Mouse (Mus musculus): ENCODE measurements around the gene Ppfibp1. TPM values are rescaled to one million over a fixed set of nuclear protein-coding genes. Genes with fewer than 3 reads are reported as not detected.

Gene Ppfibp1
- polyA plus RNA-seq, 1 experiment from 2014 or later, result 30.5 TPM

DNA sequence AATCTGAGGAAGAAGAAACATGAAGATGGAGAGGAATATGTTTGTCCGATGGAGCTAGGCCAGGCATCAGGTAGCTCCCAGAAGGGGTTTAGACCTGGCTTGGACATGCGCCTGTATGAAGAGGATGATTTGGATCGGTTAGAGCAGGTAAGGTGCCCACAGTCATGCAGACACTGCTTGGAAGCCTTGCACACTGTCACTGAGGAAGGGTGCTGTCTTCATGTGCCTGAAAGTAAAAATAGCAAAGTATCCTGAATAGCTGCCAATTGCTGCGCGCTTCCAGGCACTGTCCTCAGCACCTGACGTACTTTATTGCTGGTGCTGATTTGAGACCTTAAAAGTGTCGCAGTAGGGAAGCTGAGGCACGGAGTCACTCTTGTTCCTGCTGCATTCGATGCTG is 141.3 kb downstream of the Ppfibp1 start:
- Histone ChIP-seq H3K36me3 (ENCODE audit: control insufficient read depth, insufficient read depth, low read length) (no peaks in the 10 kb centered on the region), H3K4me2 (ENCODE audit: low read depth) (no peak overlapping the region), H3K9ac (ENCODE audit: low read length) (no peak overlapping the region), H3K4me3 (ENCODE audit: low read depth, low read length) (no peak overlapping the region), H3K9me3 (ENCODE audit: control insufficient read depth, low read length) (no peaks in the 10 kb centered on the region), H3K27me3 (ENCODE audit: control insufficient read depth, insufficient read depth, low read length) (no peaks in the 10 kb centered on the region), H3K27ac (ENCODE audit: low read depth, low read length) (no peak overlapping the region), H3K4me1 (ENCODE audit: control insufficient read depth, insufficient read depth, low read length) (no peaks in the 10 kb centered on the region)
- ATAC-seq (ENCODE audit: insufficient read depth, low FRiP score, low TSS enrichment) (no peak), DNase-seq (ENCODE audit: low spot score) (no peak)
- 91% methylated on average over 9 of the region's 9 CpGs for WGBS

DNA sequence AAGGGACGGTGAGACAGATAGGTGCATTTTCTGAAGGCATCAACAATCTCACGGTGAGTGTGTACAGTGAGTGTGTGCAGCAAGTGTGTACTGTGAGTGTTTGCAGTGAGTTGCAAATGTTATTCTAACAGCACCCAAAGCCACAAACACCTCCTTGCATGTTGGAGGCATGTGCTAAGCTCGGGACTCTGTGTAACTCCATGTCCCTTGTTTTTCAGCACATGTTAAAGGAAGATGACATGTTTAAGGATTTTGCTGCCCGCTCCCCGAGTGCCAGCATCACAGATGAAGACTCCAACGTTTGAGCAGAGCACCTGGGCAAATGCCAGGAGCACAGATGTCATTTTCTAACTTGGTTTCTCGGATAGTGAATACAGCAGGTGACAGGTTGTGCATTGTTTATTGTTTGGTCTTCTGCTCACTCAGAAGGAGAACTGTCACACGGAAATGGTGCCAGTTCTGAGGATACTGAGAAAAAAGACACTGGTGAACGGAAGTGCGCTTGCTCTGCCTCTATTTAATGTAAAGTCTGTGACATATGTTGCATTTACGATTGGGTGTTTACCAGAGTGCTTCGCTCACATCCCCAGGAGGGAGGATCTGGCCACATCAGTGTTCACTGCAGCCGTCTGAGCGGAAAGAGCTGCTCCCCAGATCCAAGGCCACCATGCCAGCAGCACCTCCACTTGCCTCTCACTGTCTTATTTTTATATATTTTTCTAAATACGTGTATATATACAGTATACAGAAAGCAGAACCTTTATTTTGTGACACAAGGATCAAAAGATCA is 142.0 kb downstream of the Ppfibp1 start:
- no peaks in the 10 kb centered on the region for H3K4me1 ChIP-seq (ENCODE audit: control insufficient read depth, insufficient read depth, low read length)
- H3K4me2 ChIP-seq (ENCODE audit: low read depth), result no peak overlapping the region
- H3K36me3 ChIP-seq (ENCODE audit: control insufficient read depth, insufficient read depth, low read length), result no peaks in the 10 kb centered on the region
- ATAC-seq (ENCODE audit: insufficient read depth, low FRiP score, low TSS enrichment), result no peak
- H3K9me3 ChIP-seq (ENCODE audit: control insufficient read depth, low read length), result no peaks in the 10 kb centered on the region
- WGBS, result 86% methylated on average over 15 of the region's 15 CpGs
- no peak overlapping the region for H3K9ac ChIP-seq (ENCODE audit: low read length)
- no peak overlapping the region for H3K27ac ChIP-seq (ENCODE audit: low read depth, low read length)
- DNase-seq (ENCODE audit: low spot score), result no peak
- no peak overlapping the region for H3K4me3 ChIP-seq (ENCODE audit: low read depth, low read length)
- H3K27me3 ChIP-seq (ENCODE audit: control insufficient read depth, insufficient read depth, low read length), result no peaks in the 10 kb centered on the region

DNA sequence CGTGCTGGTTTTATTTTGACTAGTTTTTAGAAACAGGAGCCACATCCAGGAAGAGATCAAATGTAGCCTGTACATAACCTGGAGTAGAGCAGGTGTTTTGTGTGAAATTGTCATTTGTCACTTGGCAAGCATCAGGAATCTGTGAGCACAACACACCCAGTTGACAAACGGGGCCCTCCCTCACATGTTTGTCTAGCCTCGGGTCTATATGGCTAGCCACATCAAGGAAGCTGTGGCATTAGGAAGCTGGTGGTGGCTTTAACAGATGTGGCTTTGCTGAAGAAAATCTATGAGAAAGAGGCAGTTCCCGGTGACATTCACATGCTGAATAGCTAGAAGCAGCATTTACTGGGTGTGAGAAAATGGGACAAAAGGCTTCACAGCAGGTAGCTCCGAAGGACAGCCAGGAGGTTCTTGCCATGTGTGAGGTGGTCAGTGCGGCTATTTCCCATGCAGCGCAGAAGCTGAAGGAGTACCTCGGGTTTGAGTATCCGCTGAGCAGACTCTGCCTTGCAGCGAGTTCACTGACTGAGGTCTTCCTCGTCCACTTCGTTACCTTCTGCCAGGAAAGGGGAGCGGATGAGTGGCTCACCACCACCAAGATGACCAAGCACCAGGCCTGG is 144.1 kb downstream of the Ppfibp1 start, which contains the start of gene Rep15:
Gene Rep15, plus strand, starts transcription at position 282 of the 623 bp plus-strand sequence.
- 22% methylated on average over 13 of the region's 13 CpGs for WGBS
- no peak within 1 kb of the TSS for H3K27ac ChIP-seq (ENCODE audit: low read depth, low read length)
- H3K4me1 ChIP-seq (ENCODE audit: control insufficient read depth, insufficient read depth, low read length), result no peaks in the 10 kb centered on the region
- H3K4me2 ChIP-seq (ENCODE audit: low read depth), result no peak within 1 kb of the TSS
- no peaks in the 10 kb centered on the region for H3K36me3 ChIP-seq (ENCODE audit: control insufficient read depth, insufficient read depth, low read length)
- H3K27me3 ChIP-seq (ENCODE audit: control insufficient read depth, insufficient read depth, low read length), result no peaks in the 10 kb centered on the region
- no peak within 1 kb of the TSS for H3K4me3 ChIP-seq (ENCODE audit: low read depth, low read length)
- no peak within 1 kb of the TSS for H3K9ac ChIP-seq (ENCODE audit: low read length)
- H3K9me3 ChIP-seq (ENCODE audit: control insufficient read depth, low read length), result no peaks in the 10 kb centered on the region
- ATAC-seq (ENCODE audit: insufficient read depth, low FRiP score, low TSS enrichment) (no peak), DNase-seq (ENCODE audit: low spot score) (no peak)

DNA sequence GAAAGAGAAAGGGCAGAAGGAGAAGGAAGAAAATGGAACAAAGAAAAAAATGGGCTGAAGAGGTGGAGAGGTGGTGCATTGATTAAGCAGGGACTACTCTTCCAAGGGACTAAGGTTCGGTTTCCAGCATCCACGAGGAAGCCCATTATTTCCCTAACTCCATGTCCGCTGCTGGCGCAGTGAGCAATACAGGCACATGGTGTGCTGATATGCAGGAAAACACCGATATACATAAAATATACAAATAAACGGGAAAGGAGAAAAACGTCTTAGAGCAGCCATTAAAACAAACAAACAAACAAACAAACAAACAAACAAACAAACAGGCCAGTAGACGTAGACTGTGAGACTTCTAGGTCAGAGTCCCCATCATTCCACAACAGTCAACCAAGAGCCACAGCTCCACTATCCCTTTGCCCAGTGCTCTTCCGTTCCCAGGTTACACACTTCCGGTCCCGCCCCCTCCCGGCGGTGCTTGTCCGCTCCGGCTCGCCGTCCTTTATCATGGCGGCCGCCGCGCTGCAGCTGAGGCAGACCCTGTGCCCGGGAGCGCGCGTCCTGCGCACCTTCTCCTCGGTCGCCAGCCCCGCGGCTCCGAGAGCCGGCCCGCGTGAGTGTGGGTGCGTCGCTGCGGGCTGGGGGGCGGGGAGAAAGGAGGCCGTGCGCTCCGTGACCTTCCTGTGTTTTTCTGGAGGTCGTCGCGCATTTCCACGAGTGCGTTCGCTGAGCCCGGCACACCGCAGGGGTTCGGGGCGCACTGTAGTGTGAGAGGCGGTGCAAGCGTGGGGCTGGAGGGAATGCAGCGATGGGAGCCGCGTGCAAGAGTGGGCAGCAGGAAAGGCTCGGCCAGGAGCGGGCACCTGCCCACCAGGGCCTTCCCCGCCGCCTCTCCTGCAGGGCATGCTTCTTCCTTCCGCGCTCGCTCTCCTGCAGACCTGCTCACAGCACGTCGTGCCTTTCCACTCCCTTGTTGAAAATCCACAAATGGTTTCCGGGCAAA is 154.3 kb downstream of the Ppfibp1 start, which contains the start of gene Mrps35:
Gene Mrps35, plus strand, starts transcription at position 474 of the 1,000 bp plus-strand sequence.
- DNase-seq (ENCODE audit: low spot score) (peak; percentile 90), ATAC-seq (ENCODE audit: insufficient read depth, low FRiP score, low TSS enrichment) (peak; percentile 99)
- Histone ChIP-seq H3K4me1 (ENCODE audit: control insufficient read depth, insufficient read depth, low read length) (peaks cover 4% of the 10 kb centered on the region), H3K36me3 (ENCODE audit: control insufficient read depth, insufficient read depth, low read length) (no peaks in the 10 kb centered on the region), H3K4me3 (ENCODE audit: low read depth, low read length) (peak within 1 kb of the TSS; percentile 84), H3K9ac (ENCODE audit: low read length) (peak within 1 kb of the TSS; percentile 91), H3K27ac (ENCODE audit: low read depth, low read length) (peak within 1 kb of the TSS; percentile 51), H3K4me2 (ENCODE audit: low read depth) (peak within 1 kb of the TSS; percentile 33), H3K27me3 (ENCODE audit: control insufficient read depth, insufficient read depth, low read length) (no peaks in the 10 kb centered on the region), H3K9me3 (ENCODE audit: control insufficient read depth, low read length) (no peaks in the 10 kb centered on the region)
- WGBS, result 5% methylated on average over 64 of the region's 66 CpGs

DNA sequence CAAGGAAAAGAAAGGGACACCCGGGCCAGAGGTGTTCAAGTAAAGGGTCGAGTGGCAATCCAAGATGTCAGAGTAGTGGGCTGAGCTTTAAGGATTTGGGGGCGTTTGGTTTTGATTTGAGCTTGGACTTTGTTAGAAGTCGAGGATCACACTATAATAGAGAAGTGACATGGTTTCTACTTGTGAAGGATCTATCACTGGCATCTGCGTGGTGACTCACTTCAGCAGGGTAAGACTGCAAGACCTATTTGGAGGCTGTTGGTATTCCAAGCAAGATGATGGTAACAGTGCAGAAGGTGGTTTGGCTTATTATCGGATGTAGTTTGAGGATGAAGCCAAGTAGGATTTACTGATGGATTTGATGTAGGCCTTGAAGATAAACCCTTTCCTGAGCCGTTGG is 155.3 kb downstream of the Ppfibp1 start:
- Histone ChIP-seq H3K27ac (ENCODE audit: low read depth, low read length) (no peak overlapping the region), H3K27me3 (ENCODE audit: control insufficient read depth, insufficient read depth, low read length) (no peaks in the 10 kb centered on the region), H3K36me3 (ENCODE audit: control insufficient read depth, insufficient read depth, low read length) (no peaks in the 10 kb centered on the region), H3K9ac (ENCODE audit: low read length) (no peak overlapping the region), H3K4me1 (ENCODE audit: control insufficient read depth, insufficient read depth, low read length) (peaks cover 4% of the 10 kb centered on the region), H3K4me3 (ENCODE audit: low read depth, low read length) (peak overlapping the region; percentile 84), H3K4me2 (ENCODE audit: low read depth) (peak overlapping the region; percentile 33), H3K9me3 (ENCODE audit: control insufficient read depth, low read length) (no peaks in the 10 kb centered on the region)
- ATAC-seq (ENCODE audit: insufficient read depth, low FRiP score, low TSS enrichment) (no peak), DNase-seq (ENCODE audit: low spot score) (no peak)
- WGBS, result 64% methylated on average over 7 of the region's 7 CpGs

GRCm38 (mm10) chr6:147049239-147049805 is 161.0 kb downstream of the Ppfibp1 start:
- peaks cover 6% of the 10 kb centered on the region for H3K36me3 ChIP-seq (ENCODE audit: control insufficient read depth, insufficient read depth, low read length)
- H3K9me3 ChIP-seq (ENCODE audit: control insufficient read depth, low read length), result no peaks in the 10 kb centered on the region
- H3K4me3 ChIP-seq (ENCODE audit: low read depth, low read length), result no peak overlapping the region
- DNase-seq (ENCODE audit: low spot score), result no peak
- no peaks in the 10 kb centered on the region for H3K4me1 ChIP-seq (ENCODE audit: control insufficient read depth, insufficient read depth, low read length)
- H3K4me2 ChIP-seq (ENCODE audit: low read depth), result no peak overlapping the region
- H3K9ac ChIP-seq (ENCODE audit: low read length), result no peak overlapping the region
- no peak overlapping the region for H3K27ac ChIP-seq (ENCODE audit: low read depth, low read length)
- H3K27me3 ChIP-seq (ENCODE audit: control insufficient read depth, insufficient read depth, low read length), result no peaks in the 10 kb centered on the region
- ATAC-seq (ENCODE audit: insufficient read depth, low FRiP score, low TSS enrichment), result no peak
- 97% methylated on average over 13 of the region's 13 CpGs for WGBS

- H3K4me3 ChIP-seq (ENCODE audit: low read depth, low read length), result no peak overlapping the region
- no peaks in the 10 kb centered on the region for H3K4me1 ChIP-seq (ENCODE audit: control insufficient read depth, insufficient read depth, low read length)
- H3K27ac ChIP-seq (ENCODE audit: low read depth, low read length), result no peak overlapping the region
- H3K36me3 ChIP-seq (ENCODE audit: control insufficient read depth, insufficient read depth, low read length), result peaks cover 6% of the 10 kb centered on the region
- H3K27me3 ChIP-seq (ENCODE audit: control insufficient read depth, insufficient read depth, low read length), result no peaks in the 10 kb centered on the region
- H3K9me3 ChIP-seq (ENCODE audit: control insufficient read depth, low read length), result no peaks in the 10 kb centered on the region
- H3K9ac ChIP-seq (ENCODE audit: low read length), result no peak overlapping the region
- DNase-seq (ENCODE audit: low spot score) (no peak), ATAC-seq (ENCODE audit: insufficient read depth, low FRiP score, low TSS enrichment) (no peak)
- no peak overlapping the region for H3K4me2 ChIP-seq (ENCODE audit: low read depth)
- whole genome bisulfite sequencing, result 96% methylated on average over 8 of the region's 8 CpGs
Observed at GRCm38 (mm10) chr6:147051666-147052065, 163.4 kb downstream of the Ppfibp1 start.

DNA sequence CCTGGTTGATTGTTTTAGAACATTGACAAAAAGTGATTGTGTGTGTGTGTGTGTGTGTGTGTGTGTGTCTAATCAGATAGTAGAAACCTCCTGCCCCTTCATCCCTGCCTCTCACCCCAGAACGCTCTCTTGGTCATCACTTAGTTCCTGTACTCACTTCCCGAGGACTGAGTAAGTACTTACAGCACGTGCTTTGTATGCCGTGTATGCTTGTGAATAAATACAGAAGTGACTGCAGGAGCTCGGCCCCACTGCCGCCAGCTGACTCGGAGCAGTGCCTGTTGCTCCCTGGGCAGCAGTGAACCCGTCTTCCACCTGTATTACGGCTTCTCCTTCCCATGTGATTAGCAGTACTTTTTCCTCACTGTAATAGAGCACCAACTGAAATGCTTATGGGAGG is 164.2 kb downstream of the Ppfibp1 start:
- no peak overlapping the region for H3K9ac ChIP-seq (ENCODE audit: low read length)
- ATAC-seq (ENCODE audit: insufficient read depth, low FRiP score, low TSS enrichment) (no peak), DNase-seq (ENCODE audit: low spot score) (no peak)
- H3K4me1 ChIP-seq (ENCODE audit: control insufficient read depth, insufficient read depth, low read length), result no peaks in the 10 kb centered on the region
- peaks cover 6% of the 10 kb centered on the region for H3K36me3 ChIP-seq (ENCODE audit: control insufficient read depth, insufficient read depth, low read length)
- no peak overlapping the region for H3K4me2 ChIP-seq (ENCODE audit: low read depth)
- WGBS, result 92% methylated on average over 9 of the region's 9 CpGs
- no peaks in the 10 kb centered on the region for H3K9me3 ChIP-seq (ENCODE audit: control insufficient read depth, low read length)
- no peaks in the 10 kb centered on the region for H3K27me3 ChIP-seq (ENCODE audit: control insufficient read depth, insufficient read depth, low read length)
- H3K27ac ChIP-seq (ENCODE audit: low read depth, low read length), result no peak overlapping the region
- H3K4me3 ChIP-seq (ENCODE audit: low read depth, low read length), result no peak overlapping the region

Data from neural tube, embryonic 11.5 days (tissue).